Mouse (Mus musculus): ENCODE measurements around the gene Serinc4. TPM values are rescaled to one million over a fixed set of nuclear protein-coding genes. Genes with fewer than 3 reads are reported as not detected.
"Not testable (repeated sequence)": the region's sequence is repeated elsewhere in the genome, so short reads cannot be mapped to it uniquely, and the experiment has no call there.

Serinc4 gene
- 1 to 10 TPM; 2.0 to 2.2 TPM for total RNA-seq (2021)
- long read RNA-seq, partial matches to known transcripts, result 0 of 1 reads
- long read RNA-seq, other reads (novel, unspliced or antisense), result 0 of 1 reads

GRCm38 (mm10) chr2:121456692-121457642, at the start of gene Serinc4:
TSS of gene Serinc4 (minus strand) at chr2:121456781.
- peak; percentile 77 to 82 for DNase-seq (ENCODE audit: low spot score in 2 of 2)

GRCm38 (mm10) chr2:121501550-121501949, 45.0 kb upstream of the Serinc4 start:
- DNase-seq (ENCODE audit: low spot score in 2 of 2), result not testable (repeated sequence)

DNA sequence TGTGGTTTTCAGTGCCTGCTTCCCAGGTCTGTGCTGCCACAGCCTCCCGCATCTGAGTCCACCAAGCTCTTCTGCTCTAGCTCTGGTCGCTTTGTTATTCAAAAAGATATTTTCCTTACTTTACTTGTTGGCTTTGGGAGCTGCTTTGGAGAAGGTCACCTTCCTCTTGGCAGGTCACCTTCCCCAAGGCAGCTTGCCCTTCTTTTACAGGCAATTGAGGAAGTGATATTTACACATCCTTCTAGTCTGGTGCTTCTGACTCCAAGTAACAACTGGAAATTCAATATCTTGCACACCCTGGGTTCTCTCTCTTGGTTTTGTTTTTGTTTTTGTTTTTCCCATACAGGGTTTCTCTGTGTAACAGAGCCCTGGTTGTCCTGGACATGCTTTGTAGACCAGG, 27.8 kb upstream of the Serinc4 start:
- not testable (repeated sequence) for DNase-seq (ENCODE audit: low spot score in 2 of 2)

DNA sequence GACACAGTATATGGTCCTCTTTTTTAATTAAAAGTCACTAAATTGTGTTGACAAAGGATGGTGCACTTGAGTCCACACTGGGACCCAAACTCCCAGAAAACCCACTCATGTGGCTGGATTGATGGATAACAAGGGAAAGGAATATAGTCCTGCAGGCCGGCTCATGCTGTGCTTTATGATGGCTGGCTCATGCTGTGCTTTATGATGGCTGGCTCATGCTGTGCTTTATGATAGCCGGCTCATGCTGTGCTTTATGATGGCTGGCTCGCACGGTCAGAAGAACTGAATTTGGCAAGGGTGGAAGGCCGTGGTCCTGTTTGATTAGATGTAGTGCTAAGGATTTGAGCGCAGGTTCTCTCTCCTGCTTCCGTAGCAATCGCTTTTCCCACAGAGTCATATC, 27.0 kb upstream of the Serinc4 start:
- DNase-seq (ENCODE audit: low spot score in 2 of 2), result no peak

GRCm38 (mm10) chr2:121480916-121481315, 24.3 kb upstream of the Serinc4 start:
- not testable (repeated sequence) for DNase-seq (ENCODE audit: low spot score in 2 of 2)

DNA sequence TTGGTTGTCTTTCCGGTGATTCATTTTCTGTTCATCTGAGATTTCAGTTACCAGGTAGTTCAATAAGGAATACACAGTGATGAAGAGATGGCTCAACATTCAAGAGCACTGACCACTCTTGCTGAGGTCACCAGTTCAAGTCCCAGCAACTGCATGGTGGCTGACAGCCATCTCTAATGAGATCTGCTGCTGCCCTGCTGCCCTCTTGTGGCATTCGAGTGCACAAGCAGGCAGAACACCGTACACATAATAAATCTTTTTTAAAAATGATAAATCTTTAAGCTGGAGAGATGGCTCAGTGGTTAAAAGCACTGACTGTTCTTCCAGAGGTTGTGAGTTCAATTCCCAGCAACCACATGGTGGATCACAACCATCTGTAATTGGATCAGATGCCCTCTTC, 23.9 kb upstream of the Serinc4 start:
- peak in 1 of 2 experiments; percentile 13 for DNase-seq (ENCODE audit: low spot score in 2 of 2)

DNA sequence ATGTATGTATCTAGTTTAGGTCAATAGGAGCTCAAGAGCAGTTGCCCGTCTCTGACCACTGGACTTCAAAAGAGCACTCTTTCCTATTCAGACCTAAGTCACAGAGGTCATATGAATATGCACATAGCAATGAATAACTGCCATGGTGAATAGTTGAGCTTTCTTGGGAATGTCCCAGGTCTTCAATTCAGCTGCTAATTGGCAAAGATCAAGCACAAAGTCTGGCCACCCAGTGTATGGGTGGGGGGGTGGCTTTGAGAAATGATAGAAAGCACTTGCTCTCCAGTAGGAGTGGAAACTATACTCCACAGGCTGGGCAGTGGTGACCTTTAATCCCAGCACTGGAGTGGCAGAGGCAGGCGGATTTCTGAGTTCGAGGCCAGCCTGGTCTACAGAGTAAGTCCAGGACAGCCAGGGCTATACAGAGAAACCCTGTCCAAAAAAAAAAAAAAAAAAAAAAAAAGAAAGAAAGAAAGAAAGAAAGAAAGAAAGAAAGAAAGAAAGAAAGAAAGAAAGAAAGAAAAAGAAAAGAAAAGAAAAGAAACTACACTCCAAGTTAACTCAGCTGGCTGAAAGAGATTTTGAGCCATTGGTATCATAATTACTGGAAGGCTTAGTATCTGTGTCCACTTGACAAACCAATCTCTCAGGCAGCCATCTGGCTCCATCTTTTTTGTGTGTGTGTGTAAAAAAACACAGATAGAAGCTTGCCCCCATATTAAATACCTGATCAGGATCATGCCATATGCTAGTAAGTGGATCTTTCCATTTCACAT, 21.1 kb upstream of the Serinc4 start:
- DNase-seq (ENCODE audit: low spot score in 2 of 2), result no peak

DNA sequence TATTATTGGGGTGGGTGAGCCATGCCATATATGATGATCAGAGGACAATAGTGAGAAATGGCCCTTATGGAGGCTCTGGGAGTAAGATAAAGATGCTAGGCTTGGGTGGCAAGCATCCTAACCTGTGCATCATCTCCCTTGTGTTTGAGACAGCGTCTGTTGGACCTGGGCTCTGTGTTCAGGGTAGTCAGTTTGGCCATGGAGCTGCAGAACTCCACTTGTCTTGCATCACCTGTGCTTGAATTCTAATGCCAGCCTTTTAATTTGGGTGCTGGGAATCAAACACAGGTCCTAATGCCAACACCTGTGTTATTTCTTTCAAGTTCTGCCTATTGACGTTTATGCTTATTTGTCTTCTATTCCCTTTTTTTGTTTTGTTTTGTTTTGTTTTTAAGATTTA, 18.7 kb upstream of the Serinc4 start:
- not testable (repeated sequence) for DNase-seq (ENCODE audit: low spot score in 2 of 2)

DNA sequence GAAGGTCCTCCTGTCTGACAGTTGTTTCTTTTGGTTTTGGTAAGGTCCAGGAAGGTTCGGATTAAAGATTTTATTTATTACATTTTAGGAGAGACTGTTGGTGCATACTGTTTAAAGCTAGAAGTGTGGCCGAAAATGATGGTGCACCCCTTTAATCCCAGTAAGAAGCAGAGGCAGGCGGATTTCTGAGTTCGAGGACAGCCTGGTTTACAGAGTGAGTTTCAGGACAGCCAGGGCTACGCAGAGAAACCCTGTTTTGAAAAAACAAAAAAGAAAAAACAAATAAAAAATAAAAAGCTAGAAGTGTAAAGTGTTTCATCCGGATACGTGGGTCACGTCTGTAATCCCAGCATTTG, 17.6 kb upstream of the Serinc4 start:
- no peak for DNase-seq (ENCODE audit: low spot score in 2 of 2)

- DNase-seq (ENCODE audit: low spot score in 2 of 2), result peak; percentile 70 to 78
Measured at GRCm38 (mm10) chr2:121473301-121474179, 17.0 kb upstream of the Serinc4 start, which contains the start of gene Mfap1b. TSS of gene Mfap1b (minus strand) at chr2:121474067.

DNA sequence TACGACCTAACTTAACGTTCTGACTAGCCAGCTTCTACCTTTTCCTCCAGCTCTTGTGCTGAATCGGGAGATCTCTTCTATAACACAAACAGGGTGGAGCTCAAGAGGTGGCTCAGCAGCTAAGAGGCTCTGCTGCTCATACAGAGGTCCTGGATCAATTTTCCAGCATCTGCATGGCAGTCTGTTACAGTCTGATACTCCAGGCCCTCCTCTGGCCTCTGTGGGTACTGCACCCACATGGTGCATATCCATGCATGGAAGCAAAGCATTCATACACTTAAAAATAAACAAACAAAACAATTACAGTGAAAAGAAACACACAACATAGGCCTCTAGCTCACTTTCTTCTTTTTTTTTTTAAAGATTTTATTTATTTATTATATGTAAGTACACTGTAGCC, 16.2 kb upstream of the Serinc4 start:
- DNase-seq (ENCODE audit: low spot score in 2 of 2), result not testable (repeated sequence)

DNA sequence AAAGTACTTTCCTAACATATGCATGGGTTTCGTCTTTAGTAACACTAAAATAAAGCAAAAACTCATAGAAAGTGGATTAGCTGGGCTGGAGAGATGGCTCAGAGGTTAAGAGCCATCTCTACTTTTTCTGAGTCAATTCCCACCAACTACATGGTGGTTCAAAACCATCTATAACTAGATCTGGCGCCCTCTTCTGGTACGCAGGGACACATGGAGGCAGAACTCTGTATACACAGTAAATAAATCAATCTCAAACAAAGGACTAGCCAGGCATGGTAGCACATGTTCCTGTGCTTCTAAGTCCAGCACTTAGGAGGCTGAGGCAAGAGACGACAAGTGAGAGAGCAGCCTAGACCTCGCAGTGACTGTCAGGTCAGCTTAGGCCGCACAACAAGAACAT, 12.4 kb upstream of the Serinc4 start:
- DNase-seq (ENCODE audit: low spot score in 2 of 2), result not testable (repeated sequence)

DNA sequence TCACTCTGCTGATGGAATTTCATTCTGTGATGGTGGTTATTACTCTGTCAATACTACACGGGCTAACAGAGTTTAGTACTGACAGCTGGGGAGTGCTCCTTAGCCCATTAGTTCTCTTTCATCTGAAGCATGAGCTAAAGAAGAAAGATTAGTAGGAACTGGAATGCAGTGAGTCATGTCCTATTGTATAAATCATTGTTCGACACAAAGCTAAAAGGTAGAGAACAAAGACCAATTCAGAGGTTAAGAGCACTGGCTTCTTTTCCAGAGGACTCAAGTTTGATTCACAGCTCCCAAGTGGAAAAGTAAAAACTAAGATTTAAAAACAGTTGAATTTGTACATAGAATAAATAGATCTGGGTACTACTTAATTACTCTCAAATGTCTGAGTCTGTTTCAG, 3.5 kb upstream of the Serinc4 start:
- no peak for DNase-seq (ENCODE audit: low spot score in 2 of 2)

DNA sequence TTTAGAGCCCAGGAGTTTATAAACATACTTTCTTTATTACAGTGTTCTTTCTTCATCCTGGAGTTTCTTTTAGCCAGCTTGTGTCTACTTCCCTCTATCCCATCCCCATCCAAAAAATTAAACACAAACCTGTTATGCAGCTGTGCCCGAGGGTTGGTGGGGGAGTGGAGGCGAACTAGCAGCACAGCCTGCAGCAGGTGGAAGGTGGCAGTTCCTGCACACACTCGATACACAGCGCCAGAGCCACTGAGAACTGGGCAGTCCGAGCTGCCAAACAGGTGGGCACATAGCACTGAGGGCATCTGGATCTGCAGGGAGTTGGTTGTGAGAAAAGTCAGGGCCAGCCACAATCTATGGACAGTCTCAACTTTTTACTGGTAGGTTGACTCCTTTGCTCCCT, 1.0 kb downstream of the Serinc4 start:
- no peak for DNase-seq (ENCODE audit: low spot score in 2 of 2)

- DNase-seq (ENCODE audit: low spot score in 2 of 2), result no peak
Measured at GRCm38 (mm10) chr2:121453917-121454316, 2.7 kb downstream of the Serinc4 start.

DNA sequence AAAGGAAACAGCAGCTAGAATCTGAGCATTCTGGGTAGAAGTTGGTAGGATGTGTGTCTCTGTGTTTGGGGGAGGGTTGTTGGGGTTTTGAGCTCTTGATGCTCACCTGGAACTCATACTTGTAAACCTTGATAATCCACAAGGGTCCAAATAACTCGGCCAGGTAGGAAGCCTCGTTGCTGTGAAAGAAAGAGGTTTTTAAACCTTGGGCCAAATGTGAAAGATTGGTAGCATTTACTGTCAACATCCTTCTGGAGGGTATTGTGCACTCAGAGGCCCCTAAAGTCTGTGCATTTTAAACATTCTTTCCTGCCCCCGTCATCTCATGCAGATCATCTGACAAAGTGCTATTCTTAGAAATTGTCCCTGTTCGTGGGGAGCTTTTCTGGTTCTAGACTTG, 3.6 kb downstream of the Serinc4 start, which contains the start of gene Hypk:
Gene Hypk, plus strand, starts transcription at position 301 of the 400 bp plus-strand sequence.
- no peak for DNase-seq (ENCODE audit: low spot score in 2 of 2)

DNA sequence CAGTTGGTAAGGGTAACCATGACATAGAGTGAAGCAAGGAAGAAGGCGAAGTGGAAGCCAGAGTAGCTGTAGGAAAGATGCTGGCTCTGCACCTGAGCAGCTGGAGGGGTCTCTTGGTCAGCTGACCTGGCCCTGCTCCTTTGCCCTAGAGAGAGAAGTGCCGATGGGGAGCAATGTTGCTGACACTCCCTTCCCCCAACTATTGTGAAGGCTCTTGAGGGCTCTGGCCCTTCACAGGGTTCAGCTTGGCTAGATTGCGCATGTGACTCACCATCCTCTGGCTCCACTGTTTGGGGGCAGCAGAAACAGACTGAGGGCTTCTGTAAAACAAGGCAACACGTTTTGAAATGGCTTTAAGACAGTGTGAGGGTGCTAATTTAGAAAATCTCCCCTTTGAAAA, 4.2 kb downstream of the Serinc4 start:
- no peak for DNase-seq (ENCODE audit: low spot score in 2 of 2)

GRCm38 (mm10) chr2:121450093-121450492, 6.5 kb downstream of the Serinc4 start:
- DNase-seq (ENCODE audit: low spot score in 2 of 2), result no peak

GRCm38 (mm10) chr2:121449545-121450011, 7.0 kb downstream of the Serinc4 start:
- DNase-seq (ENCODE audit: low spot score in 2 of 2), result peak in 1 of 2 experiments; percentile 31

- peak; percentile 98 to 99 for DNase-seq (ENCODE audit: low spot score in 2 of 2)
Measured at GRCm38 (mm10) chr2:121448739-121449535, 7.6 kb downstream of the Serinc4 start, which contains the start of gene Serf2. TSS of gene Serf2 (plus strand) at chr2:121449195.
